Mouse (Mus musculus): ENCODE measurements around the gene Eif3j1.
"Not testable (repeated sequence)": the region's sequence is repeated elsewhere in the genome, so short reads cannot be mapped to it uniquely, and the experiment has no call there.

GRCm38 (mm10) chr2:122097686-122098085 lies 69.3 kb downstream of the Eif3j1 start:
- TF ChIP-seq GATA1 (IDR thresholded peaks at IDR 0.05; ENCODE audit: borderline replicate concordance, low read length); FLI1 (IDR thresholded peaks at IDR 0.05; ENCODE audit: low read length): not testable (repeated sequence)

Measured in megakaryocyte, embryonic 14.5 days (primary cell).